Mouse (Mus musculus): ENCODE measurements around the gene Fmnl1.

DNA sequence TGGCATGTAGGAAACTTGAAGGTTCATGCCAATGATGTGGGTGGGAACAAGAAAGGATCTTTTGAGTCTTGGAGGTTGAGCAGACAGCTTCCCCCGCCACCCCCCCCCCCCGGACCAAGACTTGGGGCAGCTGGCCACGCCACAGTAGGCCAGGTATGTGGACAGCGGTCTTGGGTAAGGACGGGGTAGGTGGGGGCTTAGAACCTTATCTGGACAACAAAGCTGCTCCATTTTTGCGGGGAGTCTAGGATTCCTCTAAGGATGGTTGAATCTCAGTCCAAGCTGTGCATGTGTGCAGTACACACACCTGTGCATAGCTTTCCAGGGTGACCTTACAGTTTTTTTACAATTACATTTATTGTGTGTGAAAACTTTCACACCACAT is 47.6 kb downstream of the Fmnl1 start:
- TF ChIP-seq CTCF (IDR thresholded peaks at IDR 0.05; ENCODE audit: borderline replicate concordance, control insufficient read depth, extremely low read depth, insufficient read depth, low read length, poor library complexity) (no peak), POLR2A (IDR thresholded peaks at IDR 0.05; ENCODE audit: control insufficient read depth, extremely low read depth, insufficient read depth, low read length, poor library complexity) (no peak)

Measured in thymus, adult 2 months (tissue).